Mouse (Mus musculus) spleen, adult 2 months (tissue): ENCODE measurements around the gene Ly6f. TPM values are rescaled to one million over a fixed set of nuclear protein-coding genes. Genes with fewer than 3 reads are reported as not detected.

ENCODE experiments used
- DNase-seq, 2 experiments: peaks; one replicate each; pipeline versions ENCODE4 v3.0.0 to v3.0.0-alpha.2; 2012 to 2021; ENCODE audit warnings: low spot score in 2 of 2, low read depth in 1 of 2
- H3K27ac ChIP-seq: fragments of 200-500 bp; 2 replicates; pipeline ENCODE4 v1.5.1; 2012; ENCODE audit warnings: low read length, inconsistent platforms; ENCODE audit not compliant: insufficient read depth
- H3K27me3 ChIP-seq: fragments of 200-500 bp; 2 replicates; pipeline ENCODE4 v1.6.1; 2012; ENCODE audit warnings: mild to moderate bottlenecking, moderate library complexity, low read length, inconsistent platforms; ENCODE audit not compliant: control insufficient read depth, insufficient read depth
- H3K36me3 ChIP-seq: fragments of 200-500 bp; 2 replicates; pipeline ENCODE4 v1.6.1; 2012; ENCODE audit warnings: mild to moderate bottlenecking, low read length, inconsistent platforms; ENCODE audit not compliant: control insufficient read depth, insufficient read depth
- H3K4me1 ChIP-seq: fragments of 200-500 bp; 2 replicates; pipeline ENCODE4 v1.6.1; 2011; ENCODE audit warnings: inconsistent platforms; ENCODE audit not compliant: control insufficient read depth, insufficient read depth, insufficient read length
- H3K4me3 ChIP-seq: fragments of 200-500 bp; 2 replicates; pipeline ENCODE4 v1.5.1; 2011; ENCODE audit warnings: mild to moderate bottlenecking, inconsistent platforms; ENCODE audit not compliant: insufficient read depth, insufficient read length; ENCODE audit errors: extremely low read depth
- CTCF ChIP-seq: fragments of 200-500 bp; IDR thresholded peaks from 2 replicates; pipeline ENCODE4 v1.5.1; 2011; ENCODE audit warnings: mild to moderate bottlenecking, inconsistent platforms; ENCODE audit not compliant: insufficient read depth, insufficient read length, insufficient replicate concordance; ENCODE audit errors: extremely low read depth
- POLR2A ChIP-seq: fragments of 200-500 bp; IDR thresholded peaks from 2 replicates; pipeline ENCODE4 v1.6.1; 2011; ENCODE audit warnings: low read depth, low read length, inconsistent platforms
- WGBS: fragments of 180-500 bp; shearing (Covaris S2); methylation state at CpG from one replicate; pipeline ENCODE4 v1.1.7; 2018; 5-methylcytosine and 5-hydroxymethylcytosine counted together
- polyA plus RNA-seq: library from polyadenylated mRNA; depleted of rRNA; stranded (reverse); fragments of >200 nt; gene quantifications from 2 replicates; pipeline ENCODE4 v1.2.3, GENCODE M21; 2012

Ly6f gene
- polyA plus RNA-seq, 1 experiment, result not detected

- TF ChIP-seq CTCF (no peak), POLR2A (no peak)
- Histone ChIP-seq H3K4me1 (no peaks in the 10 kb centered on the region), H3K4me3 (no peak overlapping the region), H3K36me3 (no peaks in the 10 kb centered on the region), H3K27ac (no peak overlapping the region), H3K27me3 (no peaks in the 10 kb centered on the region)
- DNase-seq, result no peak
- WGBS, result 78% methylated on average over 1 of the region's 1 CpGs
Observed at GRCm38 (mm10) chr15:75292377-75292776, 24.2 kb downstream of the Ly6f start.

- DNase-seq, result no peak
- Histone ChIP-seq H3K4me3 (no peak overlapping the region), H3K27ac (no peak overlapping the region), H3K4me1 (no peaks in the 10 kb centered on the region), H3K27me3 (no peaks in the 10 kb centered on the region), H3K36me3 (no peaks in the 10 kb centered on the region)
- TF ChIP-seq CTCF (no peak), POLR2A (no peak)
- 86% methylated on average over 7 of the region's 7 CpGs for whole genome bisulfite sequencing
Observed at GRCm38 (mm10) chr15:75293873-75294385, 25.7 kb downstream of the Ly6f start.

DNA sequence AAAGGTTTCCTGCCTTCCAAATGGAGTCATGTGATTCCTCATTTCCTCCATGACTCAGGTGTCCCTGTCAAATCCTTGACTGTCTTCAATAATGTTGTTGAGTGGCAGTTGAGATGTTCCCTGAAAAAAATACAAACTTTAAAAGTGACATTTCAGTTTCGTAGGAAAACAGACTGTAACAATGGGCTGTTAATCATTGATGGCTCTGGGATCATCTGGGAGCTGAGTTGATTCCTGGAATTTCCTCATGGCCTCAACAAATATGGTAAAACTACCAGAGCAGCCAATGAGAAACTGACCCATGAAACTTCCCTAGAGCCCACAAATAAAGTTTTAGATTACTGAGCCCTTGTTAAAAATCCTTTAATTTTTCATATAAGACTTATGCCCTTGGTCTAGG, 37.9 kb downstream of the Ly6f start:
- WGBS, result 50% methylated on average over 1 of the region's 1 CpGs
- no peak for DNase-seq
- no peak for TF ChIP-seq CTCF
- TF ChIP-seq POLR2A, result no peak

DNA sequence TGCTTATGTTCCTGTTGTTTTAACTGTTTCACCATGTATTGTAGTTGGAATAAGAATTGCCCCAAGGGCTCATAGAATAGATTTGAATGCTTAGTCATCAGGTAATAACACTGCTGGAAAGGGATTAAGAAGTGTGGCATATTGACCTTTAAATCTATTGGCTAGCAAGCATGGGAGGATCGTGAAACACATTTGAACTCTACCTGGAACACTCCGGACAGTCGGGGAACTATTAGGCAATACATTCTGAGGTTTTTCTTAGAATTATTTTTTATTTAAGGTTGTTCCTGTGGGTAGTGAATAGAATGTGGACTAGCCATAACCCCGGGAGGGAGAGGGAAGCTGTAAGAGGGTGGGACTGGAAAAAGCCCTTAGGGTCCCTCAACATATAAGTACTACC, 41.0 kb downstream of the Ly6f start:
- no peak overlapping the region for H3K4me3 ChIP-seq
- no peaks in the 10 kb centered on the region for H3K27me3 ChIP-seq
- H3K27ac ChIP-seq, result no peak overlapping the region
- TF ChIP-seq POLR2A (no peak), CTCF (no peak)
- H3K36me3 ChIP-seq, result no peaks in the 10 kb centered on the region
- H3K4me1 ChIP-seq, result no peaks in the 10 kb centered on the region
- no peak for DNase-seq
- WGBS, result 90% methylated on average over 4 of the region's 4 CpGs

More for the DNA sequence above, 37.9 kb downstream of the Ly6f start:
- no peaks in the 10 kb centered on the region for H3K36me3 ChIP-seq
- no peaks in the 10 kb centered on the region for H3K27me3 ChIP-seq
- no peaks in the 10 kb centered on the region for H3K4me1 ChIP-seq
- no peak overlapping the region for H3K27ac ChIP-seq
- no peak overlapping the region for H3K4me3 ChIP-seq

DNA sequence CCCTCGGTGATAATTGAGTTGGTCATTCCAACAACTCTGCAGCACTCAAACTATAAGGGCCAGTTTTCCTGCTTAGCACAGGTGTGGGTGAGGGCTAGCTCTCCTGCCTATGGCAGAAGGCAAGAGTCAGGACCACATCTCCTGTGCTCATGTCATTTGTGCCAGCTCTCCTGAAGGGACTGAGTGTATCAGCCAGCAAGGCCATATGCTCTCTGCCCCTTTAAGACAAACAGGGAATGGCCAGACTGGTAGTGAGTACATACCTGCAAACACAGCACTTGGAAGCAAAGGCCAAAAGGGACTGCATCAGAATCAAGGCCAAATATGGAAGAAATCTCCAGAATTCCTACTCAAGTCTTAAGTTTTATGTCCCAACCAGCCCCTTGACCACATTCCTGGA, 41.7 kb downstream of the Ly6f start:
- Histone ChIP-seq H3K4me3 (no peak overlapping the region), H3K36me3 (no peaks in the 10 kb centered on the region), H3K27me3 (no peaks in the 10 kb centered on the region), H3K27ac (no peak overlapping the region), H3K4me1 (no peaks in the 10 kb centered on the region)
- TF ChIP-seq POLR2A (no peak), CTCF (no peak)
- WGBS, result 100% methylated on average over 1 of the region's 1 CpGs
- DNase-seq, result no peak

GRCm38 (mm10) chr15:75314421-75314820, 46.2 kb downstream of the Ly6f start:
- no peak overlapping the region for H3K27ac ChIP-seq
- H3K4me3 ChIP-seq, result no peak overlapping the region
- no peak for TF ChIP-seq CTCF
- no peak for TF ChIP-seq POLR2A
- H3K27me3 ChIP-seq, result no peaks in the 10 kb centered on the region
- H3K36me3 ChIP-seq, result no peaks in the 10 kb centered on the region
- DNase-seq, result no peak
- no peaks in the 10 kb centered on the region for H3K4me1 ChIP-seq
- 82% methylated on average over 2 of the region's 2 CpGs for WGBS

DNA sequence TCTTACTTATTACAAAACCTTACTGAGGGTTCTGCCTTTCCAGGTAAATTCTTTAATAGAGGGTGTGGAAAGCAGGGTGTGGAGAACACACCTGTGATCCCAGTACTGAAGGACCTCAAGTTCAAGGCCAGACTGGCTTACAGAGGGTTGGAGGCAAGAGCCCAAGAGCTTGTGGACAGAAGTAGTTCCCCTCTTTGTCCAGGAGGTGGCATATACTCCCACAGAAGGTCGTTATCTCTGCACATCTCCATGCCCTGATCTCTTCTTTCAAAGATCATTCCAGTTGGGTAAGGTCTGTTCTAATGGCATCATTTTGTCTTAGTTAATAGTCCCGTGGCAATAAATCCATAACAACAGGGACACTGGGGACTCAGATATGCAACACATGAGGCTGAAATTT, 49.0 kb downstream of the Ly6f start:
- no peak for TF ChIP-seq CTCF
- TF ChIP-seq POLR2A, result no peak
- Histone ChIP-seq H3K27ac (no peak overlapping the region), H3K36me3 (no peaks in the 10 kb centered on the region), H3K27me3 (no peaks in the 10 kb centered on the region), H3K4me3 (no peak overlapping the region), H3K4me1 (no peaks in the 10 kb centered on the region)
- 40% methylated on average over 2 of the region's 2 CpGs for WGBS
- DNase-seq, result no peak
